11 mouse cellular contexts compared by ENCODE assay signal in genomic region chr5:99195436-99195835, GRCm38 (mm10).
"Had no signal": no experiment of that assay in that cellular context is flagged by ENCODE, and none has a peak within 500 bp of the region (broad histone marks: within the 10 kb centered on the region; RNA-seq: fewer than 3 reads in every experiment).

No protein-coding gene starts in this region.

- DNase-seq: kidney, postnatal 25 days; layer of hippocampus, adult 9-11 months; liver; lung, adult 18-20 months; lung, postnatal 10 days; lung, postnatal 4 days; right cerebral cortex, postnatal 14 days; right cerebral cortex, postnatal 4 days; thymus, adult 2 months; thymus, postnatal 14 days; thymus, postnatal 4 days had no signal
